Mouse (Mus musculus) ES-Bruce4 (cell line): ENCODE data around the gene Pogz.

Experiments used
- CTCF ChIP-seq: IDR thresholded peaks from one replicate; pipeline ENCODE4 v1.8.1; 2011; ENCODE audit warnings: low read depth, low read length
- POLR2A ChIP-seq: IDR thresholded peaks from one replicate; pipeline ENCODE4 v1.8.1; 2011; ENCODE audit warnings: low read length; ENCODE audit not compliant: insufficient read depth

DNA sequence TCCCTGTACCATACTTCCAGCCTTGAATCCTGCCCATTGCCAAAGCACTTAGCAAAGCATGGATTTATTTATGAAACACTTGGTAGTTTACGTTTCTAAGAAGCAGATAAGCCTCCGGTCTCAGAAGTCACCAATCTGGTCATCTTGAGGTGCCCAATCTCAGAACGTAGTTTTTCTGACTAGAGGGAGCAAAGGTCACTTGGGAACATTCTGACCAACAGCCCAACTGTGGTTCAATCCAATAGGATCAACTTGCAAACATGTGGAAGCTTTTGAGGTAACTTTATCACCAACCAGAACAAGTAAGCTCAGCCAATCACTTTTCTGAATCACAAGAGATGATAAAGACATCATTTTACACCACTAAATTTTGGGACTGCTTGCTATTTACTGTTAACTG, 2.0 kb upstream of the Pogz start:
- no peak for TF ChIP-seq CTCF
- TF ChIP-seq POLR2A, result no peak
